Mouse (Mus musculus): ENCODE results near the gene Intu. TPM values are rescaled to one million over a fixed set of nuclear protein-coding genes. Genes with fewer than 3 reads are reported as not detected.

The Intu gene
- total RNA-seq, 1 experiment: 5.2 TPM

DNA sequence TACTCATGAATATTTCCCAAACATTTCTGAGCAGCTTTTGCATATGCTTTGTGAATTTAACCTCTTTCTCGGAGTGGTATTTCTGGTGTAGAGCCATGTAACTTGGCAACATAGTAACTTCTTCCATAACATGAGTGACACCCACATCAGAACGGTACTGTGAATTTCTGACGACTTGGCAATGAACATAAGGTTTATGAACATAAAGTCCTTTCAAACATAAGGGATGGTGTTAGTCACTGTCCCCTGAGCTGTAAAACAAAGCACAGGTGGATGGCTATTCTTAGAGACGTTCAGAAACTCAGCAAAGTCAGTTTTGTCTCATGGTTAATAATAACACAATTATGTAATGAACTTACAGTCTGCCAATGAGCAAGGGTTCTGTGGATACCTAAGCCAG is 3.1 kb downstream of the Intu start:
- in situ Hi-C loops (cut with MboI; ENCODE audit: low sequenced_read_pairs in 2 of 2, unreplicated experiment in 2 of 2): no loop called here
- no peak for TF ChIP-seq HCFC1 (IDR thresholded peaks at IDR 0.05; ENCODE audit: borderline replicate concordance, insufficient read depth, low read length)
- no peak for TF ChIP-seq ZNF384 (IDR thresholded peaks at IDR 0.05; ENCODE audit: low read depth, low read length)
- no peak for TF ChIP-seq ZC3H11A (IDR thresholded peaks at IDR 0.05; ENCODE audit: borderline replicate concordance, low read depth, low read length)
- TF ChIP-seq CHD2 (IDR thresholded peaks at IDR 0.05; ENCODE audit: low read depth, low read length): no peak
- no peak for TF ChIP-seq MAFK (IDR thresholded peaks at IDR 0.05; ENCODE audit: insufficient read depth, low read depth, low read length)
- Histone ChIP-seq H3K9ac (ENCODE audit: insufficient read depth, low read depth, low read length, poor library complexity, severe bottlenecking) (no peak overlapping the region), H3K36me3 (ENCODE audit: control insufficient read depth, insufficient read depth, low read length, poor library complexity, severe bottlenecking) (no peaks in the 10 kb centered on the region), H3K9me3 (ENCODE audit: control insufficient read depth, insufficient read depth, low read depth, low read length) (no peaks in the 10 kb centered on the region), H3K27ac (ENCODE audit: insufficient read depth, low read depth, low read length, poor library complexity, severe bottlenecking) (no peak overlapping the region), H3K4me3 (ENCODE audit: insufficient read depth in 1 of 2, low read depth in 1 of 2, low read length in 2 of 2, poor library complexity in 1 of 2, severe bottlenecking in 1 of 2) (no peak overlapping the region), H3K4me1 (ENCODE audit: control insufficient read depth in 2 of 2, insufficient read depth in 2 of 2, low read length in 2 of 2, poor library complexity in 1 of 2) (no peaks in the 10 kb centered on the region; a peak in 1 of 4 replicates)
- DNase-seq (ENCODE audit: low read depth, low spot score): no peak

DNA sequence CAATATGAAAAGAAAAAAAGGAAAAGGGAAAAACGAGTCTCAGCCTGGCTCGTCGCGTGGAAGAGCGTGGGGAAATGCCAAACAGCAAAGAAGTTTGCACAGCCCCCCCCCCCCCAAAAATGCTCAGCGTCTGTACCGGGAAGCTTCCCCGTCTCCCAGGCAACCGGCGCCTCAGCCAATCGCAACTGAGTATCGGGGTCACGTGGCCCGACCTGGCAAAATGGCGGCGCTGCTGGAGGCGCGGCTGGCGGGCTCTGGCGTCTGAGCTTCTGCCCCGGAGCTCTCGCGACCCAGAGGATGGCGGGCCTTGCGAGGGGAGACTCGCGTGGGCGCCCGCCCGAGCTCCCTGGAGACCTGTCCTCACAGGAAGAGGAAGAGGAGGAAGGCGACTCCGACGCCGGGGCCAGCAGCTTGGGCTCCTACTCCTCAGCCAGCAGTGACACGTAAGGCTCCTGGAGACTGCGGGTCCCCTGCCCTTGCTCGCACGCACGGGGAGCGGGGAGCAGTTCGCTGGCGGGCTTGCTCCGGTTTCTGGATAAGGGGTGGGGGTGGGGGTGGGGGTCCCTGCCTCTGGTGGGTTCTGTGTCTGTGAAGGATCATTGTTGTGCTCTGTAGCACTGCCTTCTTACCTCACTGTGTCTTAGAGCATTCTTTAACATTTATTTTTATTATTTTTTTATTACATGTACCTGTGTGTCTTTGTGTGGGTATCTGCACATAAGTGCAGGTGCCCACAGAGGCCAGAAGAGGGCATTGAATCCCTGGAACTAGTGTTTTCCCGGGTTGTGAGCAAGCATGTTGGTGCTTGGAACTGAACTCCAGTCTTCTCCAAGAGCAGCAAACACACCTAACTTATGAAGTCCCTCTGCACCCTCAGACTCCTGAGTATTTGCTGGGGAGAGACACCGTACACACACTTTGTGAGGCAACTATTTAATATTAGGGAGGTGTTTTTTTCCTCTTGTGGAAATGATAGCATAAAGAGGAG is 9.8 kb downstream of the Intu start:
- no peak for TF ChIP-seq HCFC1 (IDR thresholded peaks at IDR 0.05; ENCODE audit: borderline replicate concordance, insufficient read depth, low read length)
- no peak for TF ChIP-seq ZNF384 (IDR thresholded peaks at IDR 0.05; ENCODE audit: low read depth, low read length)
- no peak for TF ChIP-seq ZC3H11A (IDR thresholded peaks at IDR 0.05; ENCODE audit: borderline replicate concordance, low read depth, low read length)
- TF ChIP-seq CHD2 (IDR thresholded peaks at IDR 0.05; ENCODE audit: low read depth, low read length): no peak
- TF ChIP-seq MAFK (IDR thresholded peaks at IDR 0.05; ENCODE audit: insufficient read depth, low read depth, low read length): no peak
- H3K4me3 ChIP-seq (ENCODE audit: insufficient read depth in 1 of 2, low read depth in 1 of 2, low read length in 2 of 2, poor library complexity in 1 of 2, severe bottlenecking in 1 of 2): peak overlapping the region; percentile 92 to 94
- no peaks in the 10 kb centered on the region for H3K4me1 ChIP-seq (ENCODE audit: control insufficient read depth in 2 of 2, insufficient read depth in 2 of 2, low read length in 2 of 2, poor library complexity in 1 of 2)
- in situ Hi-C loops (cut with MboI; ENCODE audit: low sequenced_read_pairs in 2 of 2, unreplicated experiment in 2 of 2): no loop called here
- peak overlapping the region; percentile 92 for H3K9ac ChIP-seq (ENCODE audit: insufficient read depth, low read depth, low read length, poor library complexity, severe bottlenecking)
- no peaks in the 10 kb centered on the region for H3K9me3 ChIP-seq (ENCODE audit: control insufficient read depth, insufficient read depth, low read depth, low read length)
- peak; percentile 67 for DNase-seq (ENCODE audit: low read depth, low spot score)
- H3K36me3 ChIP-seq (ENCODE audit: control insufficient read depth, insufficient read depth, low read length, poor library complexity, severe bottlenecking): no peaks in the 10 kb centered on the region
- no peak overlapping the region for H3K27ac ChIP-seq (ENCODE audit: insufficient read depth, low read depth, low read length, poor library complexity, severe bottlenecking)

DNA sequence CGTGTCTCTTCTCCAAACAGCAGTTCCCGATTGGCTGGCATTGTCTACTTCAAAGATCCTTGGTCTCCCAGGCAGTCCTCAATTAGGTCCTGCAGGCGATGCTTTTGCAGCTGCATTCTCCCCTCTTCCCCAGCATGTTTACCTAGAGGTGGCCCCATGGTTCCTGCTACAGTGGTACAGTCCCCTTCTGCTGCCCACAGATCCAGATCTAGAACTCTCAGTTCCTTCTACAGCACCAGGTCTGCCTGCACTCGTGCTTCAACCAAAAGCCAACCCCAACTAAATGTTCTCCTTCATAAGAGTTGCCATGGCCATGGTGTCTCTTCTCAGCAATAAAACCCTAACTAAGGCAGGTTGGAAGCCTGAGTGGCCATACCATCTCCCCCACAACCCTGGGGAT is 15.5 kb downstream of the Intu start:
- no peak overlapping the region for H3K9ac ChIP-seq (ENCODE audit: insufficient read depth, low read depth, low read length, poor library complexity, severe bottlenecking)
- H3K36me3 ChIP-seq (ENCODE audit: control insufficient read depth, insufficient read depth, low read length, poor library complexity, severe bottlenecking): no peaks in the 10 kb centered on the region
- in situ Hi-C loops (cut with MboI; ENCODE audit: low sequenced_read_pairs in 2 of 2, unreplicated experiment in 2 of 2): no loop called here
- H3K4me1 ChIP-seq (ENCODE audit: control insufficient read depth in 2 of 2, insufficient read depth in 2 of 2, low read length in 2 of 2, poor library complexity in 1 of 2): no peaks in the 10 kb centered on the region
- no peak for TF ChIP-seq ZC3H11A (IDR thresholded peaks at IDR 0.05; ENCODE audit: borderline replicate concordance, low read depth, low read length)
- TF ChIP-seq HCFC1 (IDR thresholded peaks at IDR 0.05; ENCODE audit: borderline replicate concordance, insufficient read depth, low read length): no peak
- TF ChIP-seq CHD2 (IDR thresholded peaks at IDR 0.05; ENCODE audit: low read depth, low read length): no peak
- no peak for TF ChIP-seq ZNF384 (IDR thresholded peaks at IDR 0.05; ENCODE audit: low read depth, low read length)
- no peak for TF ChIP-seq MAFK (IDR thresholded peaks at IDR 0.05; ENCODE audit: insufficient read depth, low read depth, low read length)
- DNase-seq (ENCODE audit: low read depth, low spot score): no peak
- no peak overlapping the region for H3K27ac ChIP-seq (ENCODE audit: insufficient read depth, low read depth, low read length, poor library complexity, severe bottlenecking)
- no peak overlapping the region for H3K4me3 ChIP-seq (ENCODE audit: insufficient read depth in 1 of 2, low read depth in 1 of 2, low read length in 2 of 2, poor library complexity in 1 of 2, severe bottlenecking in 1 of 2)
- H3K9me3 ChIP-seq (ENCODE audit: control insufficient read depth, insufficient read depth, low read depth, low read length): no peaks in the 10 kb centered on the region

DNA sequence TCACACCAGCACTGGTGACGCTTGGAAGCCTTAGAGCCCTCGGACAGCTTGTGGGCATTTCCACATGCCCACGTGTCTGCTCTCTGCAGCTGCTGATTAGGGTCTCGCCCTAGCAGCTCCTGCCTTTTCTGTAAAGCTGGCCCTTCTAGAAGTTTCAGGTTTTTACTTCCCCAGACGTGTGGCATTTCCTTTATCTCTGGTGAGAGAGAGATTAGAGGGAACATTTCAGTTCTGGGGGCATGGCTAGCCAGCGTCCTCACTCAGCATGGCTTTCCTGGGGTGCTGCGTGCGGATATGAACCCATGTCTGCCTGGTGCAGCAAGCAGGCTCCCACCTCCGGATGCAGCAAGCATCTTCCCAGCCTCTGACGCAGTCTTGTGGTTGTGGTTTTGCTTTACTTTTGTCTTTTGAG is 121.9 kb downstream of the Intu start:
- DNase-seq (ENCODE audit: low read depth, low spot score): no peak
- in situ Hi-C loops (cut with MboI; ENCODE audit: low sequenced_read_pairs in 2 of 2, unreplicated experiment in 2 of 2): no loop called here
- no peaks in the 10 kb centered on the region for H3K4me1 ChIP-seq (ENCODE audit: control insufficient read depth in 2 of 2, insufficient read depth in 2 of 2, low read length in 2 of 2, poor library complexity in 1 of 2)
- TF ChIP-seq ZNF384 (IDR thresholded peaks at IDR 0.05; ENCODE audit: low read depth, low read length) (no peak), HCFC1 (IDR thresholded peaks at IDR 0.05; ENCODE audit: borderline replicate concordance, insufficient read depth, low read length) (no peak), CHD2 (IDR thresholded peaks at IDR 0.05; ENCODE audit: low read depth, low read length) (no peak), ZC3H11A (IDR thresholded peaks at IDR 0.05; ENCODE audit: borderline replicate concordance, low read depth, low read length) (no peak), MAFK (IDR thresholded peaks at IDR 0.05; ENCODE audit: insufficient read depth, low read depth, low read length) (no peak)
- H3K9me3 ChIP-seq (ENCODE audit: control insufficient read depth, insufficient read depth, low read depth, low read length): no peaks in the 10 kb centered on the region
- no peak overlapping the region for H3K4me3 ChIP-seq (ENCODE audit: insufficient read depth in 1 of 2, low read depth in 1 of 2, low read length in 2 of 2, poor library complexity in 1 of 2, severe bottlenecking in 1 of 2)
- H3K27ac ChIP-seq (ENCODE audit: insufficient read depth, low read depth, low read length, poor library complexity, severe bottlenecking): no peak overlapping the region
- H3K36me3 ChIP-seq (ENCODE audit: control insufficient read depth, insufficient read depth, low read length, poor library complexity, severe bottlenecking): peaks cover 7% of the 10 kb centered on the region; the same call in 1 of the 2 replicates
- H3K9ac ChIP-seq (ENCODE audit: insufficient read depth, low read depth, low read length, poor library complexity, severe bottlenecking): no peak overlapping the region

Measured in ES-E14 (cell line).